Mouse (Mus musculus) thymus, adult 2 months (tissue): Measurements from ENCODE around the gene Tmf1. TPM values are rescaled to one million over a fixed set of nuclear protein-coding genes. Genes with fewer than 3 reads are reported as not detected.
A peak's percentile ranks its signal among the peaks of the same experiment; 100 is the strongest.

Source experiments
- DNase-seq: peaks from one replicate; pipeline ENCODE4 v3.0.0; 2021
- H3K27ac ChIP-seq: fragments of 200-500 bp; 2 replicates; pipeline ENCODE4 v1.5.1; 2012; ENCODE audit warnings: low read length, control low read depth; ENCODE audit not compliant: control insufficient read depth, insufficient read depth
- H3K27me3 ChIP-seq: fragments of 200-500 bp; 2 replicates; pipeline ENCODE4 v1.6.1; 2012; ENCODE audit warnings: mild to moderate bottlenecking, low read length, moderate library complexity, mixed read lengths; ENCODE audit not compliant: control insufficient read depth, insufficient read depth
- H3K36me3 ChIP-seq: fragments of 200-500 bp; 2 replicates; pipeline ENCODE4 v1.6.1; 2012; ENCODE audit warnings: mild to moderate bottlenecking, low read length, moderate library complexity; ENCODE audit not compliant: control insufficient read depth, insufficient read depth
- H3K4me1 ChIP-seq: fragments of 200-500 bp; replicated peaks from 2 replicates; pipeline ENCODE4 v1.6.1; 2012; ENCODE audit warnings: low read length; ENCODE audit not compliant: control insufficient read depth, insufficient read depth
- H3K4me3 ChIP-seq: fragments of 200-500 bp; 2 replicates; pipeline ENCODE4 v1.5.1; 2012; ENCODE audit warnings: mild to moderate bottlenecking, low read length, control low read depth, moderate library complexity; ENCODE audit not compliant: control insufficient read depth, insufficient read depth
- CTCF ChIP-seq: fragments of 200-500 bp; IDR thresholded peaks from 2 replicates; pipeline ENCODE4 v1.5.1; 2012; ENCODE audit warnings: mild to moderate bottlenecking, control low read depth, low read length, moderate library complexity, borderline replicate concordance; ENCODE audit not compliant: control insufficient read depth, poor library complexity, insufficient read depth; ENCODE audit errors: extremely low read depth
- POLR2A ChIP-seq: fragments of 200-500 bp; IDR thresholded peaks from 2 replicates; pipeline ENCODE4 v1.6.1; 2012; ENCODE audit warnings: mild to moderate bottlenecking, low read length, control low read depth, moderate library complexity; ENCODE audit not compliant: control insufficient read depth, poor library complexity, insufficient read depth; ENCODE audit errors: extremely low read depth
- WGBS: fragments of 180-500 bp; shearing (Covaris S2); methylation state at CpG from one replicate; pipeline ENCODE4 v1.1.7; 2018; 5-methylcytosine and 5-hydroxymethylcytosine counted together
- polyA plus RNA-seq: library from polyadenylated mRNA; depleted of rRNA; stranded (reverse); fragments of >200 nt; gene quantifications from 2 replicates; pipeline ENCODE4 v1.2.3, GENCODE M21; 2012

Tmf1 gene
- polyA plus RNA-seq, 1 experiment = 3.9 TPM

DNA sequence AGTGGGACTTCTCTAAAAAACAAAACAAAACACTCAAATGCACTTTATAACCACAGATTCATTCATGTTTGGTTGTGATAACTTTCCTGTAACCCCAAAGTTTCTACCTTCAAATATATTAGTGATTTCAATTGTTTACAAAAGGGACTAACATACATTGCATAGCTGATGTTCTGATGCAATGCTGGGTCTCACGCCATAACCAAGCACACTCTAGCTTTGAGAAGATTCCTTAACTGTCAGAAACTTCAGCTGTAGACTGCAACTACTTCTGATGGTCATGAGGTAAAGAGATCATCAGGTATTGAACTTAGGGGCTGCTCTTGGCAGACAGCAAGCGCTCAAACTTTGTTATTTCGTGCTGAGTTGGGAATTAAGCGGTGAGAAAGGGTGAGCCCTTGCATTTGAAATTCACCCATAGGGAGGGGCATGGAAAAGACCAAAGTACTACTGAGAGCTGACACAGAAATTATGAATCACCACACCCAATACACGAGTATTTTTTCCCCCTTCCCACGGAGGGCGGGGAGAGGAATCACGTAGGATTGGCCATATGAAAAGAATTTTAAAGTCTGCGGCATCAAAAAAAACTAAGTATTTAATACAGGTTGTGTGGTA, 25.4 kb upstream of the Tmf1 start:
- no peak for DNase-seq
- 31% methylated on average over 9 of the region's 9 CpGs for WGBS
- no peaks in the 10 kb centered on the region; the same call in none of the 2 replicates for H3K36me3 ChIP-seq
- no peak for TF ChIP-seq CTCF
- TF ChIP-seq POLR2A = no peak
- no peak overlapping the region for H3K27ac ChIP-seq
- H3K4me1 ChIP-seq = peaks cover 3% of the 10 kb centered on the region
- no peaks in the 10 kb centered on the region for H3K27me3 ChIP-seq
- no peak overlapping the region for H3K4me3 ChIP-seq

DNA sequence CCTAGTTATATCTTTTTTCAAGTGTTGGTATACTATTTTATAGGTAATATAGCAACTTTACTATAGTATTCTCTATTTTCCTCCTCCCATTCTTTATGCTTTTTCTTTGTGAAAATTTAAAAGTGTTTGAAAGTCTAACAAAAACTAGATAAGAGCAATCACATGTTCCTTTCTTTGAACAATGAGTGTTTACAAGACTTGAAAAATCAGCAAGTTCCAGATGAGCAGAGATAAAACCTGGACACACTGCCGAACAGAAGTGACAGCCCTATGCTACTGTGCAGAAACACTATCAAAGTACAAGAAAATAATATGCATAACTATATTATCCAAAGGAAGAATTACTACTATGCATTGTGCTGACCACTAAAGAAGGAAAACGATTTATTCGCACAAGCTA, 23.6 kb upstream of the Tmf1 start:
- Histone ChIP-seq H3K36me3 (peaks cover 7% of the 10 kb centered on the region), H3K27me3 (no peaks in the 10 kb centered on the region), H3K4me3 (no peak overlapping the region), H3K27ac (no peak overlapping the region), H3K4me1 (peaks cover 3% of the 10 kb centered on the region)
- WGBS = 95% methylated on average over 3 of the region's 3 CpGs
- TF ChIP-seq POLR2A = no peak
- no peak for TF ChIP-seq CTCF
- no peak for DNase-seq

DNA sequence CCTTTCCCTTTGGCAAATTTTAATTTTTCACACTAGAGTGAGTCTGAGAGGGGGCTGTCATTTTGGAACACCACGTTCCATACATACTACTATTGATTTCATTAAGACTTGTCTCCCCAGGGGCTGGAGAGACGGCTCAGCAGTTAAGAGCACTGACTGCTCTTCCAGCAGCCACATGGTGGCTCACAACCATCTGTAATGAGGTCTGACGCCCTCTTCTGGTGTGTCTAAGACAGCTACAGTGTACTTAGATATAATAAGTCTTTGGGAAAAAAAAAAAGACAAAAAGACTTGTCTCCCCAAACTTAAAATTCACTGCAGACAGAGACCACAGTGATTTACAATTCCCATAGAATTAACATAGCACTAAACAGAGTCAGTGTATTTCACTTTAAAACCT, 21.5 kb upstream of the Tmf1 start:
- WGBS = 92% methylated on average over 3 of the region's 3 CpGs
- TF ChIP-seq CTCF (no peak), POLR2A (no peak)
- Histone ChIP-seq H3K27ac (no peak overlapping the region), H3K4me3 (no peak overlapping the region), H3K4me1 (peaks cover 3% of the 10 kb centered on the region), H3K36me3 (peaks cover 27% of the 10 kb centered on the region), H3K27me3 (no peaks in the 10 kb centered on the region)
- DNase-seq = no peak

DNA sequence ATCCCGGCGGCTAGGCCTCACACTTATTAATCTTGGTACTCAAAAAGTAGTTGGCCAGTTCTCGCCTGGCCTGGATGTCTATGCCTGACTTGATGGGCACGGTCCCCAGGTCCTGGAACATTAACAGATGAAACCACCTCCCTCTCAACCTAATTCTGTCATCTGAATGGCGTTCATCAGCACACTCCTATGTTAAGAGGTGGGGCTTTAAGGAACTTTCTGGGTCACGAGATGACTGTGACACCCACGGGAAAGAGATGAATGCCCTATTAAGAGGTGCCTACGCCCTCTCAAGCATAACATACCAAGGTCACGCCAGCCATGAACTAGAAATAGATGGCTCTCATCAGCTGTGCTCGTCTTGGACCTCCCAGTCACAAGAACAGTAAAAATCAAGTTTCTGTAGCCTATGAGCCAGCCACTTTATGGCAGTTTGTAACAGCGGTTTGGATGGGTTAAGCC, 476 bp upstream of the Tmf1 start:
- DNase-seq = no peak
- WGBS = 34% methylated on average over 11 of the region's 11 CpGs
- H3K4me1 ChIP-seq = peaks cover 6% of the 10 kb centered on the region

DNA sequence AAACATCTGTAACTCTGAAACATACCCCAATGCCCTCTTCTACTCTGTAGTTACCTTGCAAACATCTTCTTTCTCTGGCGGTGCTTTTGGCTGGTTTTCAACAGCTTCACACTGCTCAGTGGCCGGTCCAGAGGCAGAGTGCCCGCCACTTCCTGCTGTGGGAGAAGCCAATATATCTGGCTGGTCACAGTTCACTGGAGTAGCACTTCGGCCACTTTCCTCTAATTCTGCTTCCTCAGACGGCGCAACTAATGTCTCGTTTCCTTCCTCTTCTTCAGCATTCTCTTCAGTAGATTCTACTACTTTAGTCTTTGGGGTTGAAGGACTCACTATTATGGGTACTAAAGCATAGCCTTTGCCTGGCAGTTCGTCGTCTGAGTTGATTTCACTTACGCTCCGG, 3.2 kb downstream of the Tmf1 start:
- no peak for DNase-seq

More for the DNA sequence above, 476 bp upstream of the Tmf1 start:
- Histone ChIP-seq H3K27ac (peak overlapping the region; percentile 25; the same call in 1 of the 2 replicates), H3K27me3 (no peaks in the 10 kb centered on the region), H3K4me3 (peak overlapping the region; percentile 50), H3K36me3 (peaks cover 13% of the 10 kb centered on the region; the same call in 1 of the 2 replicates)
- TF ChIP-seq POLR2A (no peak), CTCF (no peak)

DNA sequence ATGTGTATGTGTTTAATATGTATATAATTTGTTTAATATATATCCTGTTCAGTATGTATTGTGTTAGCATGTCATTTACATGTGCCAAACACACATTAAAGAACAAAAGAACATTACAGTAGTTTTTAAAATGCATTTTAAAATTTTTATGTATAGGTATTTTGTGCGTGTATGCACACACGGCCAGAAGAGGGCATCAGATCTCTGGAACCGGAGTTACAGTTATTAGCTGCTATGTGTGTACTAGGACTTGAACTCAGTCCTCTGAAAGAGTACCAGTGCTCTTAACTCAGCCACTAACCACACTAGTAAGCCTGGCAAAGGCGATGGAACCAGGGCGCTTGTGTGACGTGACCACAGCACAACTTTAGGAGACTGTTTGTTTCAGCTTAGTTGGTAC, 28.8 kb downstream of the Tmf1 start:
- no peak overlapping the region for H3K27ac ChIP-seq
- no peaks in the 10 kb centered on the region for H3K27me3 ChIP-seq
- peaks cover 10% of the 10 kb centered on the region for H3K4me1 ChIP-seq
- H3K4me3 ChIP-seq = no peak overlapping the region
- TF ChIP-seq POLR2A = no peak
- TF ChIP-seq CTCF = no peak
- no peak for DNase-seq
- WGBS = 81% methylated on average over 6 of the region's 6 CpGs
- no peaks in the 10 kb centered on the region for H3K36me3 ChIP-seq

More for the DNA sequence above, 3.2 kb downstream of the Tmf1 start:
- no peaks in the 10 kb centered on the region for H3K27me3 ChIP-seq
- no peak overlapping the region for H3K27ac ChIP-seq
- 70% methylated on average over 11 of the region's 11 CpGs for WGBS
- H3K4me3 ChIP-seq = no peak overlapping the region
- TF ChIP-seq POLR2A = no peak
- TF ChIP-seq CTCF = no peak
- H3K4me1 ChIP-seq = peaks cover 4% of the 10 kb centered on the region; the same call in 1 of the 2 replicates
- H3K36me3 ChIP-seq = peaks cover 32% of the 10 kb centered on the region
